Mouse (Mus musculus): ENCODE data around the gene Smad3. TPM values are rescaled to one million over a fixed set of nuclear protein-coding genes. Genes with fewer than 3 reads are reported as not detected.

The Smad3 gene
- total and polyA plus RNA-seq, 2 experiments from 2014 or later, result 5.5 to 16.0 TPM

- no peaks in the 10 kb centered on the region for H3K27me3 ChIP-seq (ENCODE audit: insufficient read depth, low read length)
- no peak for TF ChIP-seq CTCF (IDR thresholded peaks at IDR 0.05; ENCODE audit: low read depth)
- H3K4me2 ChIP-seq (ENCODE audit: low read depth), result no peak overlapping the region
- 75% methylated on average over 10 of the region's 10 CpGs for WGBS
- no peak overlapping the region for H3K27ac ChIP-seq (ENCODE audit: low read depth, low read length)
- no peaks in the 10 kb centered on the region for H3K9me3 ChIP-seq (ENCODE audit: low read length)
- ATAC-seq, result no peak
- H3K9ac ChIP-seq, result no peak overlapping the region
- peaks cover 9% of the 10 kb centered on the region; the same call in 1 of the 2 replicates for H3K4me1 ChIP-seq (ENCODE audit: insufficient read depth)
- H3K36me3 ChIP-seq (ENCODE audit: insufficient read depth), result no peaks in the 10 kb centered on the region
- no peak overlapping the region for H3K4me3 ChIP-seq (ENCODE audit: low read depth, low read length)
- no peak for DNase-seq
These were observed 17.4 kb downstream of the Smad3 start for GRCm38 (mm10) chr9:63740320-63740841.

- DNase-seq (no peak), ATAC-seq (no peak)
- Histone ChIP-seq H3K4me3 (ENCODE audit: low read depth, low read length) (no peak overlapping the region), H3K36me3 (ENCODE audit: insufficient read depth) (no peaks in the 10 kb centered on the region), H3K9me3 (ENCODE audit: low read length) (no peaks in the 10 kb centered on the region), H3K27me3 (ENCODE audit: insufficient read depth, low read length) (no peaks in the 10 kb centered on the region), H3K4me2 (ENCODE audit: low read depth) (no peak overlapping the region), H3K27ac (ENCODE audit: low read depth, low read length) (no peak overlapping the region), H3K9ac (no peak overlapping the region), H3K4me1 (ENCODE audit: insufficient read depth) (peaks cover 9% of the 10 kb centered on the region; the same call in 1 of the 2 replicates)
- TF ChIP-seq CTCF (IDR thresholded peaks at IDR 0.05; ENCODE audit: low read depth), result no peak
- 78% methylated on average over 11 of the region's 11 CpGs for WGBS
These were observed 19.0 kb downstream of the Smad3 start for GRCm38 (mm10) chr9:63738830-63739229.

GRCm38 (mm10) chr9:63738086-63738701 lies 19.6 kb downstream of the Smad3 start:
- H3K27ac ChIP-seq (ENCODE audit: low read depth, low read length), result no peak overlapping the region
- peaks cover 9% of the 10 kb centered on the region; the same call in 1 of the 2 replicates for H3K4me1 ChIP-seq (ENCODE audit: insufficient read depth)
- H3K4me3 ChIP-seq (ENCODE audit: low read depth, low read length), result no peak overlapping the region
- H3K9me3 ChIP-seq (ENCODE audit: low read length), result no peaks in the 10 kb centered on the region
- DNase-seq (no peak), ATAC-seq (no peak)
- H3K36me3 ChIP-seq (ENCODE audit: insufficient read depth), result no peaks in the 10 kb centered on the region
- 57% methylated on average over 12 of the region's 12 CpGs for WGBS
- no peak for TF ChIP-seq CTCF (IDR thresholded peaks at IDR 0.05; ENCODE audit: low read depth)
- no peak overlapping the region for H3K4me2 ChIP-seq (ENCODE audit: low read depth)
- no peaks in the 10 kb centered on the region for H3K27me3 ChIP-seq (ENCODE audit: insufficient read depth, low read length)
- no peak overlapping the region for H3K9ac ChIP-seq

GRCm38 (mm10) chr9:63737426-63737931 lies 20.3 kb downstream of the Smad3 start:
- H3K27me3 ChIP-seq (ENCODE audit: insufficient read depth, low read length), result no peaks in the 10 kb centered on the region
- 0 out of 2 replicates have a peak, but pooled peaks cover 4% of the 10 kb centered on the region for H3K4me1 ChIP-seq (ENCODE audit: insufficient read depth)
- ATAC-seq (no peak), DNase-seq (no peak)
- no peaks in the 10 kb centered on the region for H3K9me3 ChIP-seq (ENCODE audit: low read length)
- no peak overlapping the region for H3K27ac ChIP-seq (ENCODE audit: low read depth, low read length)
- 74% methylated on average over 9 of the region's 9 CpGs for WGBS
- no peak overlapping the region for H3K4me3 ChIP-seq (ENCODE audit: low read depth, low read length)
- H3K36me3 ChIP-seq (ENCODE audit: insufficient read depth), result no peaks in the 10 kb centered on the region
- no peak overlapping the region for H3K9ac ChIP-seq
- H3K4me2 ChIP-seq (ENCODE audit: low read depth), result no peak overlapping the region
- TF ChIP-seq CTCF (IDR thresholded peaks at IDR 0.05; ENCODE audit: low read depth), result no peak

DNA sequence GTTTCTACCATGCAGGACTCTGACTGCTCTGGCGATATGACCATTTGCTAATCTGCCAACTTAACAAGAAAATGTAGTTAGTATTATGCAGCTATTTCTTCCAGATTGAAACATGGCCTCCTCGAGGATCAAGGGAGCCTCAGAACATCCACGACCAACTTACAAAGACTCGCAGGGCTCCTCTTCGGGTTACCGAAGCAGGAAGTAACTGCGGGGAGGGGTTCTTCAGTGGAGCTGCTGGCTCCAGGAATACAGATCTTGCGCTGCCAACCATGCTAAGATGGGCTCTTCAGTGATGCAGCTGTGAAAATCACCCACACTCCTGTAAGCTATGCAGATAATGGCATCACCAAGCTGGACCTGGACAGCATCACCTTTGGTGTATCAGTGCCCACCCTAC lies 23.5 kb downstream of the Smad3 start:
- no peaks in the 10 kb centered on the region for H3K36me3 ChIP-seq (ENCODE audit: insufficient read depth)
- ATAC-seq (no peak), DNase-seq (no peak)
- H3K9me3 ChIP-seq (ENCODE audit: low read length), result no peaks in the 10 kb centered on the region
- no peaks in the 10 kb centered on the region for H3K27me3 ChIP-seq (ENCODE audit: insufficient read depth, low read length)
- no peak overlapping the region for H3K4me3 ChIP-seq (ENCODE audit: low read depth, low read length)
- 86% methylated on average over 8 of the region's 8 CpGs for WGBS
- H3K4me1 ChIP-seq (ENCODE audit: insufficient read depth), result 0 out of 2 replicates have a peak, but pooled peaks cover 4% of the 10 kb centered on the region
- no peak overlapping the region for H3K9ac ChIP-seq
- no peak overlapping the region for H3K4me2 ChIP-seq (ENCODE audit: low read depth)
- no peak overlapping the region for H3K27ac ChIP-seq (ENCODE audit: low read depth, low read length)
- no peak for TF ChIP-seq CTCF (IDR thresholded peaks at IDR 0.05; ENCODE audit: low read depth)

DNA sequence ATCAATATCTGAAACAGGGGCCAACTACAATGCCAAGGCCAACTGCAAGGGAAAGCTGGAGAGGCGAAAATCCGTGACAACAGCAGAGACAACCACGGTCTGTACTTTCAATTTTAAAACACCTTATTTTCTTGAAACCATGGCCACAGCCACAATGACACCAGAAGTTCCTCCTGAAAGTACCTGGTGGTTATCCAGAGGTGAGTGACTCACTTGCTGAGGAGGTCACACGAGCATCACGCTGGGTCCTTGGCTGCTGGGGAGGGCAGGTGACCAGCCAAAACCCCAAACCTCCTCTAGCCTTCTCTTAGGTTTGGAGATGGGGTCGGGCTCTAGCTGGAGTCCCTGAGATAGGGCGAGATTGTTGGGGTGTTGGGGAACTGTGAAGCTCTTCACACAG lies 25.1 kb downstream of the Smad3 start:
- Histone ChIP-seq H3K36me3 (ENCODE audit: insufficient read depth) (no peaks in the 10 kb centered on the region), H3K4me3 (ENCODE audit: low read depth, low read length) (no peak overlapping the region), H3K4me1 (ENCODE audit: insufficient read depth) (0 out of 2 replicates have a peak, but pooled peaks cover 4% of the 10 kb centered on the region), H3K9ac (no peak overlapping the region), H3K27ac (ENCODE audit: low read depth, low read length) (no peak overlapping the region), H3K27me3 (ENCODE audit: insufficient read depth, low read length) (no peaks in the 10 kb centered on the region), H3K4me2 (ENCODE audit: low read depth) (no peak overlapping the region), H3K9me3 (ENCODE audit: low read length) (no peaks in the 10 kb centered on the region)
- 96% methylated on average over 7 of the region's 7 CpGs for WGBS
- no peak for DNase-seq
- no peak for TF ChIP-seq CTCF (IDR thresholded peaks at IDR 0.05; ENCODE audit: low read depth)
- no peak for ATAC-seq

DNA sequence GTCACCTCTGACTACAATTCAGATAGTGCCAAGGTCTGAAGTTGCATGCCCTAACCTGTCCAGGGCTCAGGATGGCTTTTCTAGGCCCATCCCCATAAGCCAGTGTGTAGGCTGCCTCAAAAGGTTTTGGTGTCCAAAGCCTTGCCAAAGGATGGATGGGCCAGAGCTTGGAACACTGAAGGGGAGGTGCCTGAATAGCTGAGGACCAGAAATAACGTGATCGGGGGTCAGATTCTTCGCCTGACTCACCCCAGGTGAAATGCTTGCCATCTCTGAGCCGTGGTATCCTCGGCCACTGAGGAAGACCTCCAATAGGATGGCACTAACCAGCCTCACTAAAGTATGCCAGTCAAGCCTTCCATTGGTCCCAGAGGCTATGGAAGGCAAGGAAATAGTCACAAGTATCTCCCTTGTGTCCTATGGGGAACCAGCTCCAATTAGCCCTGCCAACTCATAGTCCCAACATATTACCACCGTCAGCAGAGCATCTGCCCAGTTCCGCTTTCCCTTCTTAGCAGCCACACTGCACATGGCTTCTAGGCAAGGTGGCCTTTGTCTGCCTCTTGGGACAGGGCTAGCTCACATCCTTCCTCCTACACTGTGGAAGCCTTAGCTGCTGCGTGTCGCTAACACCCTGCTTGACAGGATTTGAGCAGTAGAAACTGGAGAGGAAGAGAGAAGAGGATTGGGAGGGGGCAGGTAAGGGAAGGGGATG lies 26.5 kb downstream of the Smad3 start:
- H3K9ac ChIP-seq, result no peak overlapping the region
- no peak overlapping the region for H3K27ac ChIP-seq (ENCODE audit: low read depth, low read length)
- 85% methylated on average over 9 of the region's 9 CpGs for WGBS
- DNase-seq, result no peak
- no peak for TF ChIP-seq CTCF (IDR thresholded peaks at IDR 0.05; ENCODE audit: low read depth)
- H3K36me3 ChIP-seq (ENCODE audit: insufficient read depth), result no peaks in the 10 kb centered on the region
- H3K4me2 ChIP-seq (ENCODE audit: low read depth), result no peak overlapping the region
- no peaks in the 10 kb centered on the region for H3K9me3 ChIP-seq (ENCODE audit: low read length)
- no peaks in the 10 kb centered on the region for H3K4me1 ChIP-seq (ENCODE audit: insufficient read depth)
- H3K27me3 ChIP-seq (ENCODE audit: insufficient read depth, low read length), result no peaks in the 10 kb centered on the region
- H3K4me3 ChIP-seq (ENCODE audit: low read depth, low read length), result no peak overlapping the region
- no peak for ATAC-seq
